Mouse (Mus musculus) kidney, embryonic 15.5 days (tissue): ENCODE measurements at regions not wholly inside any gene's neighbourhood (a gene's known extent, or its start where the extent isn't known, plus 50 kb on each side); places are given as distances from the start of the nearest gene placed in this dataset.

Experiments
- ATAC-seq: fragments of 200-750 bp; cut with Nextera tagmentation; replicated peaks from 2 replicates; pipeline ENCODE4 v1.8.0; 2017; ENCODE audit warnings: moderate TSS enrichment; ENCODE audit not compliant: low FRiP score
- H3K27ac ChIP-seq: fragments of 300-500 bp; sonication (generic); 2 replicates; pipeline ENCODE4 v1.5.1; 2015; ENCODE audit warnings: mild to moderate bottlenecking, inconsistent platforms
- H3K27me3 ChIP-seq: fragments of 300-500 bp; sonication (generic); 2 replicates; pipeline ENCODE4 v1.6.1; 2015; ENCODE audit warnings: inconsistent platforms
- H3K36me3 ChIP-seq: fragments of 300-500 bp; sonication (generic); 2 replicates; pipeline ENCODE4 v1.6.1; 2015; ENCODE audit warnings: inconsistent platforms
- H3K4me1 ChIP-seq: fragments of 300-500 bp; sonication (generic); 2 replicates; pipeline ENCODE4 v1.6.1; 2015; ENCODE audit warnings: inconsistent platforms
- H3K4me2 ChIP-seq: fragments of 300-500 bp; sonication (generic); 2 replicates; pipeline ENCODE4 v1.6.1; 2015; ENCODE audit warnings: moderate library complexity, mild to moderate bottlenecking, inconsistent platforms
- H3K4me3 ChIP-seq: fragments of 300-500 bp; sonication (generic); replicated peaks from 2 replicates; pipeline ENCODE4 v1.5.1; 2015; ENCODE audit warnings: mild to moderate bottlenecking, inconsistent platforms
- H3K9ac ChIP-seq: fragments of 300-500 bp; sonication (generic); 2 replicates; pipeline ENCODE4 v1.6.1; 2015; ENCODE audit warnings: mild to moderate bottlenecking, inconsistent platforms
- H3K9me3 ChIP-seq: fragments of 300-500 bp; sonication (generic); replicated peaks from 2 replicates; pipeline ENCODE4 v1.6.1; 2016; ENCODE audit warnings: inconsistent platforms
- WGBS: fragments of 180-500 bp; shearing (Covaris S2); methylation state at CpG from one replicate; pipeline ENCODE4 v1.1.7; 2015; ENCODE audit warnings: mixed read lengths; 5-methylcytosine and 5-hydroxymethylcytosine counted together

DNA sequence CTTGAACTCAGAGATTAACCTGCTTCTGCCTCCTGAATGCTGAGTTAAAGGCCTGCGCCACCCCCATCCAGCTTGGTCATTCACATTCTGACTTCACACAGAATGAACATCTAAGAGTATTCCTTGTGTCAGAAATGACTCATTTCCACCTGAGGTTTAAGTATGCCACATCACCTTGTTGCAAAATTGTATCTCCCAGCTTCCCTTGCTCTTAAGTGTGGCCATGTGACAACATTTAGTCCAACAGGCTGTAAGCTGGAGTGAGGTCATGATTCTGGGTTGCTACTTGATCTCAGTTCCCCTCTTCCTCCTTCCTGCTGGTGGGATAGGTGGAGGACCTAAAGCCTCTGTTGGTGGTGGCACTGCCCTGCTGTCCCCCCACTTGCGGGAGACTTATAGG is 131.0 kb downstream of the Mtx2 start:
- Histone ChIP-seq H3K4me3 (no peak overlapping the region), H3K27me3 (no peaks in the 10 kb centered on the region), H3K27ac (no peak overlapping the region), H3K36me3 (no peaks in the 10 kb centered on the region), H3K9me3 (no peaks in the 10 kb centered on the region), H3K4me1 (no peaks in the 10 kb centered on the region), H3K9ac (no peak overlapping the region), H3K4me2 (no peak overlapping the region)
- WGBS: 92% methylated on average over 2 of the region's 2 CpGs
- no peak for ATAC-seq

DNA sequence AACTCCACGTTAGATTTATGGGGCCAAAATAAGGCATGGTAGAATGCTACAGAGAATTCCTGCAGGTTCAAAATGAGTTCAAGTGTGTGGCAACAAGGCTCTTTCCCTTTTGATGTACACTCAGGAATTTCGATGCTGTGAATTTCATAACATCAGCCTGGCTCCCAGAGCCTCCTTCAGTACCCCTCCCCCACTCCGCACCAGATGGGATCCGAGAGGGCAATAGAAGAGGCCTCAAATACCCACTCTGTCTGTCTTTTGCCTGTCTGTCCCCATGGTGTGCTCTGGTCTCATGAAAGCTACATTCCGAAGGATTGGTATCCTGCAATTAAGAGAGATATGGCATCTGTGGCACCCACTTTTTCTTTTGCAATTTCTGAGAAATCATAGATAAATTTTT is 134.3 kb downstream of the Mtx2 start:
- no peaks in the 10 kb centered on the region for H3K27me3 ChIP-seq
- H3K4me2 ChIP-seq: no peak overlapping the region
- H3K4me1 ChIP-seq: peaks cover 8% of the 10 kb centered on the region
- no peak overlapping the region for H3K27ac ChIP-seq
- no peaks in the 10 kb centered on the region for H3K36me3 ChIP-seq
- ATAC-seq: no peak
- 42% methylated on average over 5 of the region's 5 CpGs for WGBS
- no peaks in the 10 kb centered on the region for H3K9me3 ChIP-seq
- no peak overlapping the region for H3K4me3 ChIP-seq
- H3K9ac ChIP-seq: no peak overlapping the region

DNA sequence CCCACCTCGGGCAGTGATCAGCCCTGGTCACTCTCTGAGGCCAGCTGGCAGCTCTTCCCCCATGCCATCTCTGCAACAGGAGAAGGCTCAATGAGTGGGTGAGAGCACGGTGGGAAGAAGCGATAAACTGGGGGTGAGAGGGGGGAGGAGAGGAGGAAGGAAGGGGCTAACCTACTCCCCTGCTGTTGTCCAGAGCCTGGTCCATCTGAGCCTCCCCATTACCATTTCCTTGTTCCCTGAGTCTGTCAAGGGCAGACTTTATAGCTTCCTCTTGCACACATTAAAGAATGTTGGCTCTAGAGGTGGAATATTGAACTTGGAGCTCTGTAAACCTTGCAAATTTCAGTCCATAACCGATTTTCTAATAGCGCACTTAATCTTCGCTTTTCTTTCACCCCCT is 136.8 kb downstream of the Mtx2 start:
- H3K27me3 ChIP-seq: 0 out of 2 replicates have a peak, but pooled peaks cover 4% of the 10 kb centered on the region
- H3K9me3 ChIP-seq: no peaks in the 10 kb centered on the region
- H3K36me3 ChIP-seq: no peaks in the 10 kb centered on the region
- ATAC-seq: no peak
- no peak overlapping the region for H3K4me3 ChIP-seq
- H3K27ac ChIP-seq: no peak overlapping the region
- peaks cover 21% of the 10 kb centered on the region for H3K4me1 ChIP-seq
- 85% methylated on average over 6 of the region's 6 CpGs for WGBS
- no peak overlapping the region for H3K4me2 ChIP-seq
- H3K9ac ChIP-seq: no peak overlapping the region

DNA sequence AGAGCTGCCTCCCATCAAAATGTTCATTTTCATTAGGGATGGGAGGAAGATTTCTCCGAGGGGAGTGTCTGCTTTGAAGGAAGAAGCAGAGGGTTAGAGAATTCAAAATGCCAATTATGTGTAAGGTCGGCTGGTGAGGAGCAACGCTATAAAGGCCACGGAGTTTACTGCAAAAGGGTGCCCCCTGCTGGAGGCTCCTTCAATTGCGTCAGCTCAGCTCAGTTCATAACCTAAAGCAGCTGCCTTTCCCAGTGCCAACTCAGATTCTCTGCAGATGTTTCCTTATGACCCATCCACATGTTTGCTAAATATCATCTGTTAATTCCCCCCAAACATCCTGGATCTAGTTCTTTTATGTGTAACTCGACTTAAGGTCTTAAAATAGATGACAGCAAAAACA is 138.8 kb downstream of the Mtx2 start:
- H3K9ac ChIP-seq: no peak overlapping the region
- WGBS: under 1% methylated on average over 6 of the region's 6 CpGs
- H3K4me1 ChIP-seq: peaks cover 21% of the 10 kb centered on the region
- 0 out of 2 replicates have a peak, but pooled peaks cover 4% of the 10 kb centered on the region for H3K27me3 ChIP-seq
- H3K27ac ChIP-seq: no peak overlapping the region
- H3K4me3 ChIP-seq: no peak overlapping the region
- peak overlapping the region; percentile 33; the same call in 1 of the 2 replicates for H3K4me2 ChIP-seq
- ATAC-seq: peak; percentile 70; the same call in 1 of the 2 replicates
- H3K9me3 ChIP-seq: no peaks in the 10 kb centered on the region
- H3K36me3 ChIP-seq: no peaks in the 10 kb centered on the region

DNA sequence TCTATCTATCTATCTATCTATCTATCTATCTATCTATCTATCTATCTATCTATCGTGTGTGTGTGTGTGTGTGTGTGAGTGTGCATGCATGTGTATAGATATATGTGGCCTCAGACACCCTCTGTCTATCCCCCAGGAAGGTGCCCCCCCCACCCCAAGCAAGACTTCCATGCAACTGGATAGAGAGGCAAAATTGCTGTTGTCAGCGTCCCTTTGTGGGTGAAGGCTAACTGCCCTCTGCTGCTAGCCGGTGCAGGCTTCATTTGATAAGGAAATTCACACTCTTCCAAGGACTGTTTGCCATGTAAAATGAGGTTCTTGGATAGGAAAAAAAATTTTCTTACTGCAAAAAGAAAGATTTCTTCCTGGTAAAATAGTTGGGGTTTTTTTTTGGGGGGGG is 139.4 kb downstream of the Mtx2 start:
- ATAC-seq: no peak
- no peak overlapping the region for H3K9ac ChIP-seq
- peak overlapping the region; percentile 56; the same call in 1 of the 2 replicates for H3K27ac ChIP-seq
- peak overlapping the region; percentile 42 for H3K4me2 ChIP-seq
- H3K36me3 ChIP-seq: no peaks in the 10 kb centered on the region
- WGBS: 43% methylated on average over 3 of the region's 3 CpGs
- no peaks in the 10 kb centered on the region for H3K9me3 ChIP-seq
- H3K27me3 ChIP-seq: 0 out of 2 replicates have a peak, but pooled peaks cover 4% of the 10 kb centered on the region
- H3K4me3 ChIP-seq: no peak overlapping the region
- peaks cover 21% of the 10 kb centered on the region for H3K4me1 ChIP-seq

DNA sequence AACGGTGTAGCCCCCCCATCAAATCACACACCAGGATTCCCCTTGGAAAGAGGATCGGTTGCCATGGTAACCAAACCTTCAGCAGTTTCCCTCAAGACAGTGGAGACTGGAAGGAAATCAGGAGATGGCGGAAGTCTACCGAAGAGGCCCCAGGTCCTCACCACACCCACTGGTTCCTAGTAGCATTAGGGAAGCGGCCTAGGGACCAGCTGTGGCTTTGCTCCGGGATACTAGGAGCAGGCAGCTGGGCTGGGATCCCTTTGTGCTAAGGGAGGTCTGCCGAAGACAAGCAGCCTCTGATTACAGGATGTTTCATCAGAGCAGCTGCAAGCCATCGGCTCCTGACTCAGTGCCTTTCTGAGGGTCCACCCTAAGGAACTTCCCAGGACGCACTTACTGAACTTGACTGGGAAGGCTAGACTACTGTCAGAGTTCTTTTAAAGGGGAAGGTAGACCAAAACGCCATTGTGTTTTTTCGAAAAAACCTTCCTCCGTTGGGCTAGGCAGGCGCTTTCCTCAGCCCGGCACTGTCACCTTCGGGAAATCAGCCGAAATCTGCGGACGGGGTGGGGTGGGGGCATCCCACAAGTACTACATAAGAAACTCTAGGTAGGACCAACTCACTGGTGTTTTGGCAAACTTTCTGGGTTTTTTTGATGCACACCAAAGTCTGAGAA is 139.9 kb downstream of the Mtx2 start:
- ATAC-seq: peak; percentile 60; the same call in 1 of the 2 replicates
- Histone ChIP-seq H3K9ac (no peak overlapping the region), H3K36me3 (no peaks in the 10 kb centered on the region), H3K4me2 (peak overlapping the region; percentile 42), H3K27me3 (0 out of 2 replicates have a peak, but pooled peaks cover 4% of the 10 kb centered on the region), H3K4me1 (peaks cover 21% of the 10 kb centered on the region), H3K4me3 (no peak overlapping the region), H3K27ac (peak overlapping the region; percentile 56; the same call in 1 of the 2 replicates), H3K9me3 (no peaks in the 10 kb centered on the region)
- WGBS: 25% methylated on average over 18 of the region's 18 CpGs

DNA sequence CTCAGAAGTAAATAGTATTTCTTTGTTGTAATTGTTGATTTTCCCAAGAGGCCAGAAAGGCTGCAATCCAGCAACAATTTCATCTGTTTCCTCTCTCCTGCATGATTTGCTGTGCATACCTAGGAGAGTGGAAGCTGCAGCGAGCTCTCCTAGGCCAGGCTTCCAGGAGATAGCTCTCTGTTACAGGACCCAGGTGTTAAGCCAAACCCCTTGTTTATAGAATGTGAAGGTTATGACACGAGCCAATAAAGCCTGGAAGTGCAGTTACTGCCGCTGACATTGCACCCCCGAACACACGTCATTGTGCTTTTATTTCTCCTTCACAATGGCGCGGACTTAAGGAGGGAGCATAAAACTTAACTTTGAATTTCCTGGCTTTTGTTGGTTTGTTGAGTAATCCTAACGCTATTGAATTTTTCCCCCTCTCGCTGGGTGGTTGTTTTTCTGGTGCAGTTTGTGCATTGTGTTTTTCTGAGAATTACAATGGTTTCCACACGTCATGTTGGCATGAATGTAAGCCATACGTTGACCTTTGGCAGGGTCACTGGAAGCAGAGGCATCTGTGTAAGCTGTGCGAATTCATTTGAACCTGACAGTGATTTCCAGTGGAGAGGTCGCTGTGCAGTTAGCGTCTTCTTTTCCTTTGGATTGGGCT is 145.1 kb downstream of the Mtx2 start:
- Histone ChIP-seq H3K27ac (peak overlapping the region; percentile 15), H3K9me3 (no peaks in the 10 kb centered on the region), H3K36me3 (no peaks in the 10 kb centered on the region), H3K4me1 (peaks cover 12% of the 10 kb centered on the region), H3K27me3 (0 out of 2 replicates have a peak, but pooled peaks cover 4% of the 10 kb centered on the region), H3K4me2 (peak overlapping the region; percentile 10; the same call in 1 of the 2 replicates), H3K4me3 (no peak overlapping the region), H3K9ac (no peak overlapping the region)
- 27% methylated on average over 14 of the region's 14 CpGs for WGBS
- 0 out of 2 replicates have a peak, but pooled peaks have one; percentile 29 for ATAC-seq

DNA sequence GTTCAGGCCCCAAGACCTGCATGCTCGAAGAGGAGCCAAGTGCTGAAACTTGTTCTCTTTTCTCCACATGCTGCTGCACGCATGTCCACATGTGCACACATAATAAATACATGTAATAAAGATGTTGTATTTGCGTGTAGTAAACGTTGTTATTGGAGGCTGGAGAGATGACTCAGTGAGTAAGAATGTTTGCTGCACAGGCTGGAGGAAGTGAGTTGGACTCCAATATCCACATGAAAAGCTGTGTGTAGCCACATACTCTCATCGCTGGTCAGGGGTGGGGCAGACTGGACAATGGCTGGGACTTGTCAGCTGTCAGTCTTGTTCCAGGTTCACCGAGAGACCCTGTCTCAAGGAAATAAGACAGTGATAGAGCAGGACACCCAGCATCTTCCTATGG is 147.8 kb downstream of the Mtx2 start:
- Histone ChIP-seq H3K36me3 (no peaks in the 10 kb centered on the region), H3K4me3 (no peak overlapping the region), H3K9me3 (no peaks in the 10 kb centered on the region), H3K4me1 (peaks cover 7% of the 10 kb centered on the region; the same call in 1 of the 2 replicates), H3K27me3 (no peaks in the 10 kb centered on the region), H3K4me2 (no peak overlapping the region), H3K27ac (no peak overlapping the region), H3K9ac (no peak overlapping the region)
- 67% methylated on average over 6 of the region's 6 CpGs for WGBS
- no peak for ATAC-seq

DNA sequence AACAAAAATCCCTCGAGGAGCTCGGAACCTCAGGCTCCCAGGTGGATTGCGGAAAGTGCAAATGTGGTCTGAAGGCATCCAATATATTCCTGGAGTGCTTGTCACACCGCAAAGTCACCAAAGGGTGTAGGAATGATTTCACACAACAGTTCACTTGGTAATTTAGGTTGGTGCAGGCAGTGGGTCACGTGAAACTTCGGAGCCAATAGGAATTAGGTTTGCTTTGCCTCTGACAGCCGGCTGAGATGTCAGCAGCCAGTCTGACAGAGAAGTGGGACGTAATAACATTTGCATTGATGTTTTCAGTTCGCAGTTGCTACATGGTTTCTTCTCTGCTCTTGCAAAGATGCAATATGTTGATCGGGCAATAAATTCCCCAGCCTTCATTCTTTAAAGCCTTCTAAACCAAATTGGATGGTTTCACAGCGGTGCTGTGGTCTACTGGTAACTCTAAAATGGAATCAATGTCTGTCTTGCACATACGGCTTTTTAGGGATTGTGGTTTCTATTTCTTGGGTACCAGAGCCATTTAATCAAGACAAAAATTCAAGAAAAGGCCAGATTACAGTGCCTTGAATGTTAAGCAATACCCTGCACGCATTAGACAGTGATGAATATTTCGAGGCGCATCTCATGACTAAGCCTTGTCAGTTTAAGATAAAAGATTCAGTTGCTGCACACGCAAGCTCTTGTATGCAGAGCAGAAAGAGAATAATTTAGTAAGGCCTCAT is 149.2 kb downstream of the Mtx2 start:
- H3K4me2 ChIP-seq: peak overlapping the region; percentile 43
- H3K27ac ChIP-seq: no peak overlapping the region
- no peak overlapping the region for H3K9ac ChIP-seq
- ATAC-seq: no peak
- WGBS: 58% methylated on average over 16 of the region's 16 CpGs
- H3K9me3 ChIP-seq: no peaks in the 10 kb centered on the region
- H3K36me3 ChIP-seq: no peaks in the 10 kb centered on the region
- H3K4me1 ChIP-seq: peaks cover 7% of the 10 kb centered on the region; the same call in 1 of the 2 replicates
- no peaks in the 10 kb centered on the region for H3K27me3 ChIP-seq
- H3K4me3 ChIP-seq: no peak overlapping the region

DNA sequence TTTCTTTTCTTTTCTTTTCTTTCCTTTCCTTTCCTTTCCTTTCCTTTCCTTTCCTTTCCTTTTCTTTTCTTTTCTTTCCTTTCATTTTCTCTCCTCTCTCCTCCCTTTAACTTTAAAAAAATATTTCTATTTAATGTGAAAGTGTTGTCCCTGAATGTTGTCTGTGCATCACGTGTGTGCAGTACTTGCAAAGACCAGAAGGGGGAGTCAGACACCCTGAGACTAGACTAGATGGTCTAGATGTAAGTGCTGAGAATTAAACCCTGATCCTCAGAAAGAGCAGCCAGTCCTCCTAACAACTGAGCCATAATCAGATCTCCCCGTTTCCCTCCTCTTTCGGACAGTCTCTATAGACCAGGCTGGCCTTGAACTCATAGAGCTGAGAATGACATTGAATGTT is 151.7 kb downstream of the Mtx2 start:
- no peak for ATAC-seq
- H3K9ac ChIP-seq: no peak overlapping the region
- H3K36me3 ChIP-seq: no peaks in the 10 kb centered on the region
- no peak overlapping the region for H3K27ac ChIP-seq
- H3K4me3 ChIP-seq: no peak overlapping the region
- WGBS: 96% methylated on average over 3 of the region's 3 CpGs
- peaks cover 3% of the 10 kb centered on the region; the same call in 1 of the 2 replicates for H3K4me1 ChIP-seq
- no peaks in the 10 kb centered on the region for H3K27me3 ChIP-seq
- H3K4me2 ChIP-seq: no peak overlapping the region
- no peaks in the 10 kb centered on the region for H3K9me3 ChIP-seq

DNA sequence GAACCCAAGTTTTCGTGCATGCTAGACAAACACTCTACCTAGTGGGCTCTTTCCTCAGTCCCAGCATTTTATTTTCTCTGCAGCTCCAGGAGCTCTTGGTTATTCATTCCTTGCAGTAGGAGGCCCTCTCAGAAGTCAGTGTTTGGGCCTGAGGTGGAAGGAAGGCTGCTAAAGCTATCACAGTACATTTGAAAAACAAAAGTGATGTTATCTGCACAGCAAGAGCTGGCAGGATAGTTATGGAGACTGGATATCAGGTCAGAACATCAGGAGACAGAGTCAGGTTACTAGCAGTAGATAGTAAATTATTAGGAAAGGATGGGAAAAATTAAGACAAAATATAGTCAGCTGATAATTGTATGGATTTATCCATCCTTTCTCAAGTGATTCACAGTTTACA is 152.2 kb downstream of the Mtx2 start:
- 91% methylated on average over 1 of the region's 1 CpGs for WGBS
- no peak overlapping the region for H3K9ac ChIP-seq
- no peak for ATAC-seq
- no peaks in the 10 kb centered on the region for H3K9me3 ChIP-seq
- H3K4me3 ChIP-seq: no peak overlapping the region
- H3K4me1 ChIP-seq: peaks cover 3% of the 10 kb centered on the region; the same call in 1 of the 2 replicates
- no peak overlapping the region for H3K27ac ChIP-seq
- no peak overlapping the region for H3K4me2 ChIP-seq
- no peaks in the 10 kb centered on the region for H3K27me3 ChIP-seq
- no peaks in the 10 kb centered on the region for H3K36me3 ChIP-seq

DNA sequence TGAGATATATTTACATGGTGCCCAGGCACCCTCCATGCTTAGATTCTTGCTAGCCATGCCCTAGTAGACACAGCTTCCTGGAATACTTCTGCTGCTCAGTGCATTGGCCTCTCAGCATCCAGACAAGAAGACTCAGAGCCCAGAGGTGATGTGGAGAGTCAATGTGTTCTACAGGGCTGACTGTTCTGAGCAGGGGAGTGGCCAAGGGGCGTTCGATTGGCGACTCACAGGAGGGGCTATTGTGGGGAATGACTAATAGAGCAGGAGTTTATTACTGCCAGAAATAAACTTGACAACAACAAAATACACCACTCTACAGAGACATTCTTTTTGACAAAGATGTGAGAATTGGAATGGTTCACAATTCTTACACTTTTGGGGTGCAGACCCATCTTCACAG is 156.3 kb downstream of the Mtx2 start:
- Histone ChIP-seq H3K4me2 (no peak overlapping the region), H3K36me3 (no peaks in the 10 kb centered on the region), H3K9ac (no peak overlapping the region), H3K27ac (no peak overlapping the region), H3K9me3 (no peaks in the 10 kb centered on the region), H3K27me3 (no peaks in the 10 kb centered on the region), H3K4me3 (no peak overlapping the region), H3K4me1 (no peaks in the 10 kb centered on the region)
- no peak for ATAC-seq
- WGBS: 73% methylated on average over 3 of the region's 3 CpGs
